Mouse (Mus musculus) adrenal gland, postnatal 10 days (tissue): ENCODE results near the gene Hunk. TPM values are rescaled to one million over a fixed set of nuclear protein-coding genes. Genes with fewer than 3 reads are reported as not detected.

Source experiments
- DNase-seq: peaks from one replicate; pipeline ENCODE4 v3.0.0; 2021; ENCODE audit warnings: mixed read lengths
- total RNA-seq, 2 experiments: library from RNA; stranded (reverse); gene quantifications; 2 replicates each; pipeline ENCODE4 v1.2.3; 2021

Gene Hunk
- total RNA-seq, 2 experiments from 2014 or later = 5.5 to 7.7 TPM

DNA sequence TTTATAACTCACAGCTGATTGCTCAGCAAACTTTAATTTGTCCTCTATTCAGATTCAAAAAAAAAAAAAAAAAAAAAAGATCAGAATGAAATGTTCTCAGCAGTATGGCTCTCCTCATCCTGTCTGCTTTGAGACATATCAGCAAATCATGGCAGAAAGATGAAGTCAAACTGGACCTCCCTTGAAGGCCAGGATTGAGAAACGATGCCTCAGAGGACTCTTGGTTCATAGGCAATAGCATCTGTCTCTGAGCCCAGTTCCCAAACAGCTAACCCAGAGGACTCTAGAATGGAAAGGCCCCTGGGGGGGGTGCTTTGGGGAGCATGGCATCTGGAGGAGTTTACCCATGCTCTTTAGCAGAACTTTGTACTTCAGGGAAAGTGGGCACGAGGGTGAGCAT, 119.9 kb downstream of the Hunk start:
- no peak for DNase-seq

DNA sequence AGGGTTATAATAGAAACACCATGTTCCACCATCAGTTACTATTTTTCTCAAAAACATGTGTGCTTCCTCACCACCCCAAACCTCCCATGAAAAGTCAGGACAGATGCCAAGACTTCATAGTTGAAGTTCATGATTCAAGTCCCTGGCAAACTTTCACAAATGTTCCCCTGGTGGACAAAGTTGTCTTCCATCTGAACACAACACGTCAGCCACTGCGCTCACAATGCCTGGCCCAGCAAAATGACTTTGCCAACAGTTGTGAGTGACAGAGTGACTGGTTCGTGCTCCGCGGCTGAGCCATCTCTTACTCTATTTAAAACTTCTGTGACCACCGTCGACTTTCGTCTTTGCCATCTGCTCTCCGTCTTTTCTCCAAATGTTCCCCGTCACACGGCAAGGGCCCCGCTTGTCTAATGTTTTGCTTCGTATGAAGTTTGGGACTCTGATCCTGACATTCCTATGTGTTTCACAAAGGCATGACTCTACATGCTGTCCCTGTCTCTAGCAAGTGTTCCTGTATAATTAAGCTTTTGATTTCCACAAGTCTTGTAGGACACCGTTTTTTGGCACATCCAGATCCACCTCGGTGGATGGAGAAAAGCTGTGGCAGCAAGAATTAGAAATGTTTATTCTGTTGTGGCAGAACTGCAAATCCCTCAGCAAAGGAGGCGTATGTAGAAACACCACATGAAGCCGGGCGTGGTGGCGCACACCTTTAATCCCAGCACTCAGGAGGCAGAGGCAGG, 125.9 kb downstream of the Hunk start:
- peak; percentile 20 for DNase-seq

DNA sequence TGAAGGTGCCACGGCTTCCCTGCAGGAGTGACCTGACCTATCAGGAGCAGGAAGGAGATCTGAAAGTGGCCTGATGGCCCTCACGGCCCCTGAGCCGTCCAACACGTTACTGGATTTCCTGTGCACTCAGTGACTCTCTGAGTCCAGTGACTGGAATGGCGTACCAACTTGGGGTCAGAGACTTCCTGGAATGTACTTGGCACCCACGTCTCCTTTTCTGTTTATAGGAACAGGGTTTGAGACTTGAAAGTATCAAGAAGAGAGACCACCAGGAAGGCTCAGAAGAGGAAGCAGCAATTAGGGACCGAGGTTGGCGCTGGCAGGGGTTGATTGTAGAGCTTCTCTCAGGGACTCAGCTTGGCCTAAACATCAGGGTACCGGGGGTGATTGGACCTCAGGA, 131.2 kb downstream of the Hunk start:
- no peak for DNase-seq

DNA sequence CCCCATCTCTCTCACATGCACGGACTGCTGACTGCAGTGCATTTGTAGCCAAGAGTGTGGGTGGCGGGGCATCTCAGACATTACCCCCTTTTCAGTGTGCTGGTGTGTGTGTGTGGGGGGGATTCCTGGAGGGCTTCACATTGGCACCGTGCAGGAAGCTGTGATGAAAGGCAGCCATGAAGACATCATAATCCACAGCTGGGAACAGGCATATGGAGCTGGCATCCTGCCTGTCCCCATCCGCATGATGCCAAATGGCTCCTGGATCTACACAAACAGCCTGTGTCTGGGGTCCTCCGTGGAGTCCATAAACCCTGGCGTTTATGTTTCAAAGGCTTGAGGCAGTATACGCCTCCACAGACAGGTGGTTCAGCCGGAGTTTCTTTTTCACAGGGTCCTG, 132.4 kb downstream of the Hunk start:
- DNase-seq = no peak

DNA sequence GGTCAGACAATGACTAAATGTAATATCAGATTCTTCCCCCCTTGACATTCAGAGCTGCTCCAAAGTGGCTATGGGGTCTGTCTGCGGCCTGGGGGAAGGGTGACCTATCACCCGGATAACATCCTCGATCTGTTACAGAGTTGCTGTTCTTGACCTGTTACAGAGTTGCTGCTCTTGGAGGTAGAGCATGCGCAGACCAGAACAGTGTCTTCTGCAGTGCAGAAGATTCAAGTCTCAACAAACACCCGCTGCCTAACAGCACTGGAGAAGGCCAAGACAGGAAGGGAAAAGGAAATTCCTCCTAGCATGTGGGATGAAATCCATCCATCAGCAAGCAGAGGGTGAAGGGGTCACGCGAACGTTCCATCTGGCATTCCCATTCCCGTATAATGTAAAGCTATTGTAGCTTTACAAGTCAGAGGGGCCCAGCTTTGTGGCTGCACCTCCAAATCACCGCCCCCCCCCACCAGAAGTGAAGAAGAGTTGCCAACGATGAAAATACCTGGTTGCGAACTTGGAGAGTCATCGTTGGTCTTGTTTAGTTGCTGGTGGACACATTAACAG, 133.0 kb downstream of the Hunk start:
- no peak for DNase-seq

DNA sequence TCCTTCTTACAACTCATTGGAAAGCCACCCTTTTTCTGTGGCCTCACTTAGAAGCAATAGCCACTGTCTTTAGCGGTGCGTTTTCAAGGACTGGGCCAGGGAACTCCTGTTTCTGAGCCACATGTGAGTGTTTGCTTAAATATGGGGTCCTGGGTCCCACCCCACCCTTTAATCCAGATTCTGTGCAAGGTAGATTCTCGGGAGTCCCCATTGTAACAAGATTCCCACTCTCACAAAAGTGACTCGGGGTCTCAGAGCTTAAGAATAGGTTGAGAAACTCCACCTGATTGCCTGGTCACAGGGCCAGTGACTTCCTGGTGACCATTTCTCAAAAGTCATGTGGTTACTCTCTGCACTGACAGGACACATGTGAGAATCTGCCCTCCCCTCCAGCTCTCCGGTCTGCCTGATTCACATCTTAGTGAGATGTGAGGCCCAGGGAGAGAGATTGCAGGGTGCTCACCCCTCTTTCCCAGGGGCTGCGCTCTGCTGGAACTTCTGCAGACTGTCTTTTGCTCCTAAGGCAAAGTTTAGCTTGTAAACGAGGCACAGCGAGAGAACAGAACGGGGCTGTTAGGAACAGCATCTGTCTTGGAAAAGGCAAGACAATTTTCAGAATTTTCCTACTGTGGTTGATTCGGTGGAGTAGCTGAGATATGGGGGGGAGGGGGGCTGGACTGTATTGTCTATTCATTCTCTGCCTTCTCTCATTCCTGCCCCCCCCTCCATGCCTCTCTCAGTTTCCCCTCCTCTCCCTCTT, 135.6 kb downstream of the Hunk start:
- DNase-seq = no peak

DNA sequence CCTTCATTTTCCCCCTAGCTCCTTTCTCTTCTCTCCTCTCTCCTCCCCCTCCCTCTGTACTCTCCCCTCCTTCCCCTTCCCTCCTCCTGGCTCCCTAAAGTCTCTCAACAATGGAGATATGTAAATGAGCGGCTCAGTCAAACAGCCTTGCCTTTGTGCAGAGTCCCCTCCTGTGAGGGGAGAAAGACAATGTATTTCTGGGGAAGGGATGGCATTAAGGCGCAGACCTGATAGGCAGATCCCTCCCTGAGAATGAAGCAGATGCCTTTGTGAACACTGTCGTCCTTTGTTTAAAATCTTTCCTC, 136.1 kb downstream of the Hunk start:
- no peak for DNase-seq

DNA sequence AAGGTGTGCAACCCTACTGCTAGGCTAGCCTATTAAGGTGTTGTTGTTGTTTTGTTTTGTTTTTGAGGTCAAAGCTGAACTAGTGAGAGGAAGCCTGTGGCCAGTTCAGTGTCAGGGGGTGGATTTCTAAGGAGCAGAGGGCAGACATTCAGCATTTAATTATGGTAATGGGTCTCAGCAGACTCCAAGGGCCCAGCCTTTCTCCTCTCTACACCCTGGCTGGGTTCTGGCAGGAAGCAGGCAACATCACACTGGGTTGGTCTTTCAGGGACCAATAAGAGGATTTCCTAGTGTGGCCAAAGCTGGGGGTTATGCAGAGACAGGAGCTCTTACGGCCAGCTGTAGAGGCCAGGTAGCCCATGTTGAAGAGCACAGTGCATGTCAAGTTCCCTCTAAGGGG, 136.8 kb downstream of the Hunk start:
- no peak for DNase-seq

DNA sequence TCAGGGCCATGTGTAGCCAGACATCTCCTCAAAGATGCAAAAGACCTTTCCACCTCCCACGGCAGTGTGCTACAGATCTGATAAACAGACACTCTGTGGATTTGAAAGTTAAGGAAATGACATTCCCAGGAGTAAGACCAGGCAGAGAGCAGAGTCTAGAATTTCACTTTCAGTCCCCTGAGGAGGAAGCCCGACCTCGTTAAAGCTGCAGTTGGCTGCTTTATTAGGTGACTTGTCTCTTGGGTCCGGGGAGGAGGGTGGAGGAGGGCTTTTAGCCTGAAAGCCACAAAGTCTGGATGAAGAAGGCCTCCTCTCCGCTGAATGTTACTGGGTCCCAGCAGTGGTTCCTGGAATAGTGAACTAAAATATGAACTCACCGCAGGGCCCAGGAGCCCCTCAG, 137.6 kb downstream of the Hunk start:
- DNase-seq = peak; percentile 44

DNA sequence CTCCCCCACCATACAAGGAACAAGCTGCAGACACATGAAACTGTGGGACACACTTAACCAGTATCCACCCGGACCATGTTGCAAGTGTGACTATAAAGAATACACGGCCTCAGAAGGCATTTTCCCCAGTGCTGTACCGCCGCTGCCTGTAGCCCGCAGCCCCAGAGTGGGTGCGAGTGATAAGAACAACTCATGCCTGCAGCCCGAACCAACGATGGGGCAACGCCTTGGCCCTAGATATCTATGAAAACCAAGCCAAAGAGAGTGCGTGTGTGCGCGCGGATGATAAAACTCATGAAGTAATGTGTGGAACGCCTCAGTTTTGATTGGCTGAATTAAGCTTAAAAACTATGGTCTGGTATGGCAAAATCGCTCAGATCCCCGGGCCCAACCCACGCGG, 138.1 kb downstream of the Hunk start:
- no peak for DNase-seq

DNA sequence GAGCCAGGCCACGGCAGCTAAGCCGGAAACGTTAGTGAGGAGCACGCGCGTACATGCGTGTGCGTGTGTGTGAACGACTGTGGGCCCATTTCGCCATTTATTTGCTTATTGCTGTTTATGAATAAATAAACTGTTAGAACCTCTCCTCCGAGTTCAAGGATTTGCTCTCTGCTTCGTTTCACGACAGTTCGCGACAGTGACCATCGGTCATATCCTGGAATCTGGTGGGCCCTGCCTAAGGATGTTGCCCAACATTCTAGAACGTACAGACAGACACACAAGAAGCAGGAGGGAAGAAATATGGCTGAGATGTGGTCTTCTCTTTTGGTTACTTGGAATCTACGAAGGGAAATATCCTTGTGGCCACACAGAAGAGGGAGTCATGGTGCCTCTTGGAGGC, 138.6 kb downstream of the Hunk start:
- DNase-seq = no peak

DNA sequence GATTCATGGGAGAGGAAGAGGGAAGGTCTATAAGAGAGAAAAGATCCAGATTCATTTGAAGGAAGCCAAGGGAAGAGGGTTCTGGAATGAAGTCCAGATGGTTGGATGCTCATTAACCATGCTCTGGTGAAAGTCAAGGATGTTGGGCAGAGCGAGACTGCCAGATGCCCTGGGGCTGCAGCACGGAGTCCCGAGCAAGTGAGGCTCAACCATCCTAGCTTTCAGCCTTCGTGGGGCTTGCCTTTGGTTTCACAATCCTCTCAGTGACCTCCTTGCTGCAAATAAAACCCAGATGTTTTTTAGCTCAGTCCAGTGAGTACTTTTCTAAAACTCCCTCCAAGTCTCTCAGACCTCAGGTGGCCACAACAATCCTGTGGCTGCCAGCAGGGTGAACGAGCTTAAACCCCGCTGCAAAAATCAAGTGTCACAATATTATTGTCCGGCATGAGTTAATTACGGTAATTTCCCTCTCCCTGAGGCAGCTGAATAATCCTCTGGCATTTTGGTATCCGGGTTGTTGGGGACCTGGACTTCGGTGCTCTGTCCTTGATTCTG, 147.4 kb downstream of the Hunk start:
- DNase-seq = no peak

DNA sequence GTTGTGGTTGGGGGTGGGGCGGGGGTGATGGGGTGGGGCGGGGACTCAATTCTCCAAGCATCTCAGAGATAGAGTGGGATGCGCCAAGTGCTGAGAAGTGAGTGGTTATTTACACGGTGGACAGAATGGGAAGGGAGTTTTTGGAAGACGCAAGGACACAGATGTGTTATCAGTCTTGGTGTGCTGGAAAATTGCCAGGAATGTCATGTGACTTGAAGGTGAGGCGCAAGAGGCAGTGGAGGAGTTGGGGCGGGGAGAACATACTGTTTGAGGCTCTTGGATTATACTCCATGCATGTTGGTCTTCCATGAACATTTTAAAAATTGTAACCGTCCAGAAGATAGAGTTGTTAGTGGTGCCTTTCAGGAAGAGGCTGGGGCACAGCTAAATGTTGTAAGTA, 148.8 kb downstream of the Hunk start:
- peak; percentile 54 for DNase-seq

DNA sequence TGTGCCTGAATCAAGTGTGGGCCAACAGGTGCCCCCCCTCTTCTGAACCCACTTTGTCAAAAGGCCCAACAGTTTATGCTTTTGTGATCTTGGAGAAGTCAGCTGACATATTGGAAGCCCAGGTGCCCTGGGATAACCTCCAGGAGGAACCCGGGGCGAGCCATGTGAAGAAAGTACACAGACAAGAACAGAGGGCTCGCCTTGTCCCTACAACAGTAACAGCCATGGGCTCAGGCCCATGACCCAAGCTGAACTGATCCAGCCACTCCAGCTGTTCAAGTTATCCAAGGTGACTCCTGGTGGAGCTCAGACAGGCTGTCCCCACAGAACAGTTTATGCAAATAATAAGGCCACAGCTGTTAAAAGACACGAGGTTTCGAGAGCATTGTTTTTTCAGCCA, 153.1 kb downstream of the Hunk start:
- no peak for DNase-seq

DNA sequence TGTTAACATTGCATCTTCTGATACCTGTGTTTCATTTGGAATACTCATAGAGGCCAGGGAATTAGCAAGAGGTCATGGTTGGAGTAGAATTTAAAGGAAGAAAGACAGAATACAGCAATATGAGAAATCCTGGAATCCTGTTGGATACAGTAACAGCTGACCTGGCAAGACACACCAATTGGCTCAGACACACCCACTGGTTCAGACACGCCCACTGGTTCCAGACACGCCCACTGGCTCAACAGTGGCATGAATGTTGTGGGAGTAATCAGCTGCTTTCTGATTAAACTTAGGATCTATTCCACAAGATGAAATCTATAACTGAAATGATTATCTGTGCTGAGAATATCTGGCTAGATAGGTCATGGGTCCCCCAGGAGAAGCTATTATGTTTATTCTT, 155.4 kb downstream of the Hunk start:
- DNase-seq = no peak

DNA sequence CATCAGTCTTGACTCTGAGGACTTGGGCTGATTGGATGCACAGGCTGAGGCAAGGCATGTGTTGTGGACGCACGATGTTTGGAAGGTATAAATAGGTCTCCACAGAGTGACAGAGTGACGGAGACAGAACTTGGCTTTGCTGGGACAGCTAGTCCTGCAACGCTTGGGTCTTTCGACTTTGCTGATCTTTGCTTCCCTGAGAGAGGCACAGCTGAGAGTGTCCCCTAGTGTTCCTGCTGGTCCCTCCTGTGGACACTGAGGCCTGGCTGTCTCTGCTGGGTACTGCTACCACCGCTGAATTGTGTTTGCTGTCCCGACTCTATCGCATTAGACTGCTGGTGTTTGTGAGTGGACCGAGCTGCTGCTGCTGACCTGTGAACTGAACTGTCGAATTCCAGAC, 156.6 kb downstream of the Hunk start:
- no peak for DNase-seq

DNA sequence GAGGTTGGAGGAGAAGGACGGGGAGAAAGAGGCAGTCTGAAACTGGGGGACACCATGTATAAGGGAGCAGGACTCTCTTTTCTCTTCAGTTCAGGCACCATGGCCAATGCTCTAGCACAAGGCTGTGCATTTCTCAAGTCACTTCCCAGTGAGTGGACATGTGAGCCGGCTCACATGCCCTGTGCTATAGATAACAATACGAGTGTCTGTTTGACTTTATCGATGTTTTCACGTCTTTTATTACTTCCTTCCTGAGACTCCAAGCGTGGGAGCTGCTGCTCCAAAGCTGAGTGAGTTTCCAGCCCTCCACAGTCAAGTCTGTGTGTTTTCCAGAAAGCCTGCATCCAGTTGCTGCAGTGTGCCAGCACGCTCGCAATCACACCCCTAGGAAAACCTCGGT, 158.4 kb downstream of the Hunk start:
- no peak for DNase-seq

DNA sequence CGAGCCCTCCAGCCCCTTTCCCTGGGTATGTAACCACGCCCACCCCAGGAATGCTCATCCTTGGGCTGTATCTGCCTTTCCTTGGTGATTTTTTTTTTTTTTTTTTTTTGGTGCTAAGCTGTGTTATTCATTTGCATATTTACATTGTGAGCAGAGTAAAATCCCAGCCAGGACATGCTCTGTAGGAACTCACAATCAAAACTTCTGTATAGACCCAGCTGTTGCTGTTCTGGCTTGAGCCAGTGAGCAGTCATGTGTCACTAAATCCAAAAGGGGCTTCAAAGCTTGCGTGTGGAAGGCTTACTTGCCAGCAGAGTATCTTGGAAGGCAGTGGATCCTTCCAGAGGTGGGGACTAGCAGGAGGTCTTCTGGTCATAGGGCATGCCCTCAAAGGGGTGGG, 159.7 kb downstream of the Hunk start:
- DNase-seq = no peak

DNA sequence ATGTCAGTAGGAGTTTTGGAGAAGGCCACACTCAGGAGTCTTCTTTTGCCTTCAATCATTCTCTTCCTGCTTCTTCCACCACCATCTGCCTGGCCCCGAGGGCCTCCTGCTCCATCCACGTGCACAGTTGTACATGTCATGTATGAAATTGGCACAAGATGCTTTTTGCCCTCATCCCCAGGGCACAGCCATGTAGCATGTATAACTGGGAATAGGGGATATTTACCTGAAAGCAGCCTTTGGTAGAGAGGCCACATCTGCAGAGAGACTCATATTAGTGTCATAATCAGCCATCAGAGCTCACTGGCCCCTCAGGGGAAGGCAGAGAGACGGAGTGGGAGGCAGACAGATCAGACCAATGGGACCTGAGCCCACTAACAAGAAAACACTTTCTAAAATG, 160.8 kb downstream of the Hunk start:
- no peak for DNase-seq

DNA sequence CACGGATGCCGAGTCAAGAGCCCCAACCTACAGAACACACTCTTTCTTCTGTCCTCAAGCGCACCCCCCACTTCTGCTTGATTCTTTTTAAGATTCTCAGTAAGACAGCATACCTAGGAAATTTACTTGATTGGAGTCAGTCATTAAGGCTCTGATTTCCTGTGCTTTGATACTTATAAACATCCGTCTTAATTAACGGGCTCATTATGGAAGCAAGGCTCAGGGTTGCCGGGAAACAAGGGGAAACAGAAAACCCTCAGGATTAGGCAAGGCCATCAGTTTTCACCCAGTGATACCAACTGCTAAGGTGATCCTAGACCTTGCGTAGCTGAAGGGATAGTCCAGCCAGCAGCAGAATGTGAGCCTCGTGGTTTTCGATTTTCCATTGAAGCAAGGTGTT, 162.2 kb downstream of the Hunk start:
- no peak for DNase-seq
